In genomic region chr9:44882436-44882980, GRCm38 (mm10) we compare ENCODE assay signal across 8 mouse cellular contexts. TPM values are rescaled to one million over a fixed set of nuclear protein-coding genes. Genes with fewer than 3 reads are reported as not detected.
DNase-seq lines count a peak whose midpoint lies in the region; ATAC-seq and TF ChIP-seq lines count a peak whose summit lies in the region.

No protein-coding gene starts in this region.

- H3K27me3 ChIP-seq in embryonic facial prominence, embryonic 11.5 days (ENCODE audit: control insufficient read depth, insufficient read depth, low read length): no peaks in the 10 kb centered on the region
- H3K27me3 ChIP-seq in heart, embryonic 11.5 days (ENCODE audit: control insufficient read depth, insufficient read depth, low read length): no peaks in the 10 kb centered on the region
- H3K27me3 ChIP-seq in kidney, embryonic 14.5 days (ENCODE audit: control insufficient read depth, insufficient read depth, low read length): no peaks in the 10 kb centered on the region; the same call in 1 of the 2 replicates
- H3K27me3 ChIP-seq in liver, postnatal 0 days (ENCODE audit: insufficient read depth, low read length): no peaks in the 10 kb centered on the region
- H3K27me3 ChIP-seq in neural tube, embryonic 14.5 days (ENCODE audit: control insufficient read depth, insufficient read depth, low read length): no peaks in the 10 kb centered on the region

- TF ChIP-seq EP300 in liver, postnatal 0 days (IDR thresholded peaks at IDR 0.05; ENCODE audit: low read depth): no peak

- under 1% methylated on average over 24 of the region's 27 CpGs for WGBS in embryonic facial prominence, embryonic 11.5 days
- WGBS in heart, embryonic 11.5 days (ENCODE audit: insufficient replicate concordance): under 1% methylated on average over 26 of the region's 27 CpGs
- WGBS in kidney, embryonic 14.5 days: 1% methylated on average over 26 of the region's 27 CpGs
- 3% methylated on average over 27 of the region's 27 CpGs for WGBS in liver, postnatal 0 days (ENCODE audit: insufficient replicate concordance)
- WGBS in neural tube, embryonic 14.5 days: under 1% methylated on average over 24 of the region's 27 CpGs

- H3K36me3 ChIP-seq in embryonic facial prominence, embryonic 11.5 days (replicated peaks; ENCODE audit: control insufficient read depth, insufficient read depth, low read depth, low read length): no peaks in the 10 kb centered on the region
- H3K36me3 ChIP-seq in heart, embryonic 11.5 days (ENCODE audit: control insufficient read depth, insufficient read depth, low read length): no peaks in the 10 kb centered on the region
- H3K36me3 ChIP-seq in kidney, embryonic 14.5 days (ENCODE audit: control insufficient read depth, insufficient read depth, low read length): no peaks in the 10 kb centered on the region; the same call in 1 of the 2 replicates
- H3K36me3 ChIP-seq in liver, postnatal 0 days (replicated peaks; ENCODE audit: insufficient read depth, low read length): no peaks in the 10 kb centered on the region
- no peaks in the 10 kb centered on the region for H3K36me3 ChIP-seq in neural tube, embryonic 14.5 days (ENCODE audit: control insufficient read depth, insufficient read depth, low read length)

- no peak for TF ChIP-seq CTCF in liver, postnatal 0 days (IDR thresholded peaks at IDR 0.05; ENCODE audit: low read depth)

- H3K4me3 ChIP-seq in embryonic facial prominence, embryonic 11.5 days (ENCODE audit: low read depth, low read length): peak overlapping the region; percentile 93
- peak overlapping the region; percentile 88 for H3K4me3 ChIP-seq in heart, embryonic 11.5 days (ENCODE audit: low read depth, low read length)
- H3K4me3 ChIP-seq in kidney, embryonic 14.5 days (ENCODE audit: low read length): peak overlapping the region; percentile 77
- H3K4me3 ChIP-seq in liver, postnatal 0 days (ENCODE audit: low read depth, low read length): peak overlapping the region; percentile 91
- H3K4me3 ChIP-seq in neural tube, embryonic 14.5 days (ENCODE audit: low read depth, low read length): peak overlapping the region; percentile 97

- no peaks in the 10 kb centered on the region for H3K9me3 ChIP-seq in embryonic facial prominence, embryonic 11.5 days (replicated peaks; ENCODE audit: control insufficient read depth, low read length)
- no peaks in the 10 kb centered on the region for H3K9me3 ChIP-seq in heart, embryonic 11.5 days (replicated peaks; ENCODE audit: control insufficient read depth, low read length)
- no peaks in the 10 kb centered on the region for H3K9me3 ChIP-seq in kidney, embryonic 14.5 days (ENCODE audit: control insufficient read depth, low read length)
- H3K9me3 ChIP-seq in liver, postnatal 0 days (ENCODE audit: low read length): no peaks in the 10 kb centered on the region
- no peaks in the 10 kb centered on the region for H3K9me3 ChIP-seq in neural tube, embryonic 14.5 days (ENCODE audit: control insufficient read depth, low read length)

- ATAC-seq in embryonic facial prominence, embryonic 11.5 days (replicated peaks; ENCODE audit: insufficient number of reproducible peaks, low FRiP score, low TSS enrichment, low read depth): peak; percentile 72
- no peak; the same call in 1 of the 2 replicates for ATAC-seq in heart, embryonic 11.5 days (replicated peaks; ENCODE audit: insufficient number of reproducible peaks, low FRiP score, low TSS enrichment)
- ATAC-seq in kidney, embryonic 14.5 days (ENCODE audit: low FRiP score, low TSS enrichment): peak; percentile 72
- ATAC-seq in liver, postnatal 0 days: peak; percentile 22; the same call in 1 of the 2 replicates
- peak; percentile 65 for ATAC-seq in neural tube, embryonic 14.5 days (ENCODE audit: low read depth)

- peak overlapping the region; percentile 98 for H3K27ac ChIP-seq in embryonic facial prominence, embryonic 11.5 days (replicated peaks; ENCODE audit: low read depth, low read length)
- peak overlapping the region; percentile 89; the same call in 1 of the 2 replicates for H3K27ac ChIP-seq in heart, embryonic 11.5 days (ENCODE audit: low read depth, low read length)
- peak overlapping the region; percentile 96 for H3K27ac ChIP-seq in kidney, embryonic 14.5 days (ENCODE audit: low read depth, low read length)
- H3K27ac ChIP-seq in liver, postnatal 0 days (ENCODE audit: low read depth): no peak overlapping the region
- peak overlapping the region; percentile 96 for H3K27ac ChIP-seq in neural tube, embryonic 14.5 days (ENCODE audit: low read depth, low read length)

- H3K9ac ChIP-seq in embryonic facial prominence, embryonic 11.5 days (replicated peaks; ENCODE audit: low read length): peak overlapping the region; percentile 89
- peak overlapping the region; percentile 76; the same call in 1 of the 2 replicates for H3K9ac ChIP-seq in heart, embryonic 11.5 days (ENCODE audit: low read depth, low read length)
- H3K9ac ChIP-seq in kidney, embryonic 14.5 days (ENCODE audit: low read depth, low read length): peak overlapping the region; percentile 83; the same call in 1 of the 2 replicates
- H3K9ac ChIP-seq in liver, postnatal 0 days (replicated peaks): peak overlapping the region; percentile 91
- peak overlapping the region; percentile 99 for H3K9ac ChIP-seq in neural tube, embryonic 14.5 days (replicated peaks; ENCODE audit: low read depth, low read length)

- peak overlapping the region; percentile 89 for H3K4me2 ChIP-seq in embryonic facial prominence, embryonic 11.5 days (ENCODE audit: low read depth, low read length)
- H3K4me2 ChIP-seq in heart, embryonic 11.5 days: peak overlapping the region; percentile 80
- peak overlapping the region; percentile 76 for H3K4me2 ChIP-seq in kidney, embryonic 14.5 days (replicated peaks; ENCODE audit: low read depth, low read length)
- peak overlapping the region; percentile 100 for H3K4me2 ChIP-seq in liver, postnatal 0 days (ENCODE audit: low read depth, low read length)
- peak overlapping the region; percentile 88 for H3K4me2 ChIP-seq in neural tube, embryonic 14.5 days (ENCODE audit: low read depth, low read length)

- DNase-seq in CD4-positive, CD25-positive, alpha-beta regulatory T cell, adult 2 months (ENCODE audit: low read depth, low spot score): peak; percentile 81
- peak; percentile 53 to 81 for DNase-seq in adrenal gland, adult (ENCODE audit: inconsistent age in 2 of 2, low spot score in 1 of 2)
- peak; percentile 86 for DNase-seq in embryonic facial prominence, embryonic 11.5 days (ENCODE audit: low spot score)
- peak; percentile 67 for DNase-seq in liver, postnatal 0 days
- peak; percentile 57 for DNase-seq in thymus, postnatal 25 days

- H3K4me1 ChIP-seq in embryonic facial prominence, embryonic 11.5 days (ENCODE audit: control insufficient read depth, insufficient read depth, low read length): peaks cover 5% of the 10 kb centered on the region
- H3K4me1 ChIP-seq in heart, embryonic 11.5 days (ENCODE audit: control insufficient read depth, insufficient read depth, low read length): peaks cover 19% of the 10 kb centered on the region
- peaks cover 23% of the 10 kb centered on the region for H3K4me1 ChIP-seq in kidney, embryonic 14.5 days (ENCODE audit: control insufficient read depth, insufficient read depth, low read length)
- peaks cover 28% of the 10 kb centered on the region for H3K4me1 ChIP-seq in liver, postnatal 0 days (ENCODE audit: insufficient read depth)
- H3K4me1 ChIP-seq in neural tube, embryonic 14.5 days (ENCODE audit: control insufficient read depth, insufficient read depth, low read length): peaks cover 20% of the 10 kb centered on the region

RNA-seq across cellular contexts. Expression of gene Kmt2a, which starts 1.4 kb away (rescaled TPM):
- polyA plus RNA-seq in embryonic facial prominence, embryonic 11.5 days (2014; fragmentation: Nextera tagmentation; extraction: Ambion mirVana): 9.8 and 12.2 TPM in 2 replicates
- 7.3 and 13.9 TPM in 2 replicates for polyA plus RNA-seq in heart, embryonic 11.5 days (2014; fragmentation: Nextera tagmentation; extraction: Ambion mirVana)
- 14.9 and 15.2 TPM in 2 replicates for polyA plus RNA-seq in kidney, embryonic 14.5 days (2014; fragmentation: Nextera tagmentation; extraction: Ambion mirVana)
- polyA plus RNA-seq in liver, postnatal 0 days (2015; fragmentation: Nextera tagmentation; extraction: Ambion mirVana): 1.8 and 2.2 TPM in 2 replicates
- polyA plus RNA-seq in neural tube, embryonic 14.5 days (2014; fragmentation: Nextera tagmentation; extraction: Ambion mirVana): 16.5 and 23.1 TPM in 2 replicates

RNA-seq across cellular contexts. Expression of gene Atp5l, which starts 38.0 kb away (rescaled TPM):
- 572 and 583 TPM in 2 replicates for polyA plus RNA-seq in embryonic facial prominence, embryonic 11.5 days (2014; fragmentation: Nextera tagmentation; extraction: Ambion mirVana)
- polyA plus RNA-seq in heart, embryonic 11.5 days (2014; fragmentation: Nextera tagmentation; extraction: Ambion mirVana): 943 and 1,030 TPM in 2 replicates
- 674 and 931 TPM in 2 replicates for polyA plus RNA-seq in kidney, embryonic 14.5 days (2014; fragmentation: Nextera tagmentation; extraction: Ambion mirVana)
- polyA plus RNA-seq in liver, postnatal 0 days (2015; fragmentation: Nextera tagmentation; extraction: Ambion mirVana): 764 and 787 TPM in 2 replicates
- polyA plus RNA-seq in neural tube, embryonic 14.5 days (2014; fragmentation: Nextera tagmentation; extraction: Ambion mirVana): 756 and 860 TPM in 2 replicates
